Comparison of ENCODE assay signal across 14 mouse cellular contexts in the genomic region with DNA sequence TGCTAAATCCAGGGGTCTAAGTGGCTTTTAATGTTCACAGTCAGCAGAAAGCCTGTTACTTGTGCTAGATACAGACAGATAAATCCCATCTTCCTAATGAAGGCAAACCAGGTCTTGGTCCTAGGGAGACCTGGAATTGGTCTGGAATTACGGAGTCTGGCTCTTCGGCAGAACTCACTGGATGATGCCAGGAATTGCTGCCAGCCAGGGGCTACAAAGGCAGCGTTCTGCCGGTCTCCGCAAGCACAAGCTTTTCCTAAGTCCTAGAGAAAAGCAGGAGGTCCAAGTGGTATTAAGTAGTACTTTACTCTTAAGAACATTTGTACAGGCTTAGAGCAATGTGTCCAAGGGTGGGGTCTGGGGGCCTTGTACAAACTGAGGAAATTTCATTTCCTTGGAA. TPM values are rescaled to one million over a fixed set of nuclear protein-coding genes. Genes with fewer than 3 reads are reported as not detected.
A peak's percentile ranks its signal among the peaks of the same experiment; 100 is the strongest.
DNase-seq lines count a peak whose midpoint lies in the region; ATAC-seq lines count a peak whose summit lies in the region.
"Had no signal": no experiment of that assay in that cellular context is flagged by ENCODE, and none has a peak within 500 bp of the region (broad histone marks: within the 10 kb centered on the region; RNA-seq: fewer than 3 reads in every experiment).

No protein-coding gene starts in this region.

- no peaks in the 10 kb centered on the region for H3K27me3 ChIP-seq in heart, embryonic 13.5 days (replicated peaks)
- H3K27me3 ChIP-seq in embryonic facial prominence, embryonic 13.5 days = no peaks in the 10 kb centered on the region
- H3K27me3 ChIP-seq in limb, embryonic 12.5 days = no peaks in the 10 kb centered on the region

- no peak overlapping the region for H3K4me3 ChIP-seq in heart, embryonic 13.5 days
- no peak overlapping the region for H3K4me3 ChIP-seq in embryonic facial prominence, embryonic 13.5 days
- H3K4me3 ChIP-seq in limb, embryonic 12.5 days (replicated peaks) = no peak overlapping the region

- peaks cover 47% of the 10 kb centered on the region for H3K4me1 ChIP-seq in heart, embryonic 13.5 days
- peaks cover 77% of the 10 kb centered on the region for H3K4me1 ChIP-seq in embryonic facial prominence, embryonic 13.5 days
- H3K4me1 ChIP-seq in limb, embryonic 12.5 days (replicated peaks) = peaks cover 56% of the 10 kb centered on the region

- intact Hi-C loops in heart, postnatal 10 days (cut with DNase I) = no loop called here

- no peaks in the 10 kb centered on the region for H3K9me3 ChIP-seq in heart, embryonic 13.5 days
- H3K9me3 ChIP-seq in embryonic facial prominence, embryonic 13.5 days = no peaks in the 10 kb centered on the region
- H3K9me3 ChIP-seq in limb, embryonic 12.5 days = no peaks in the 10 kb centered on the region

- H3K27ac ChIP-seq in heart, embryonic 13.5 days (replicated peaks) = peak overlapping the region; percentile 6; the same call in 1 of the 2 replicates
- peak overlapping the region; percentile 75 for H3K27ac ChIP-seq in embryonic facial prominence, embryonic 13.5 days
- H3K27ac ChIP-seq in limb, embryonic 12.5 days = peak overlapping the region; percentile 77

- no peak overlapping the region for H3K9ac ChIP-seq in heart, embryonic 13.5 days
- no peak overlapping the region for H3K9ac ChIP-seq in embryonic facial prominence, embryonic 13.5 days
- H3K9ac ChIP-seq in limb, embryonic 12.5 days (replicated peaks) = no peak overlapping the region
- H3K9ac ChIP-seq: lung, embryonic 14.5 days had no signal

- no peaks in the 10 kb centered on the region for H3K36me3 ChIP-seq in heart, embryonic 13.5 days
- H3K36me3 ChIP-seq in embryonic facial prominence, embryonic 13.5 days = no peaks in the 10 kb centered on the region
- H3K36me3 ChIP-seq in limb, embryonic 12.5 days = peaks cover 5% of the 10 kb centered on the region; the same call in 1 of the 2 replicates

- ATAC-seq in heart, embryonic 13.5 days (ENCODE audit: extremely low read depth, insufficient number of reproducible peaks, low FRiP score, low TSS enrichment) = no peak
- no peak for ATAC-seq in embryonic facial prominence, embryonic 13.5 days (ENCODE audit: insufficient number of reproducible peaks, insufficient read depth, low FRiP score, low TSS enrichment, low read depth)
- ATAC-seq in limb, embryonic 12.5 days (ENCODE audit: insufficient number of reproducible peaks, insufficient read depth, low FRiP score, low TSS enrichment, low read depth) = no peak
- ATAC-seq: intestine, postnatal 0 days had no signal

- no peak for DNase-seq in heart, postnatal 10 days
- peak; percentile 36 for DNase-seq in brain, adult 2 months (ENCODE audit: low read depth, low spot score)
- DNase-seq in kidney, adult 18-20 months = no peak
- no peak for DNase-seq in frontal cortex, postnatal 10 days (ENCODE audit: low spot score in 2 of 2)
- DNase-seq in spleen, adult 12 weeks (ENCODE audit: low spot score) = no peak
- DNase-seq: gastrocnemius, postnatal 36 days; layer of hippocampus, adult 9-11 months; lung, embryonic 14.5 days; right cerebral cortex, postnatal 25 days; thymus, adult 2 months had no signal

- 82% methylated on average over 5 of the region's 5 CpGs for WGBS in heart, embryonic 13.5 days
- WGBS in embryonic facial prominence, embryonic 13.5 days = 65% methylated on average over 5 of the region's 5 CpGs
- 71% methylated on average over 5 of the region's 5 CpGs for whole genome bisulfite sequencing in limb, embryonic 12.5 days

- no peak overlapping the region for H3K4me2 ChIP-seq in heart, embryonic 13.5 days
- peak overlapping the region; percentile 9; the same call in 1 of the 2 replicates for H3K4me2 ChIP-seq in embryonic facial prominence, embryonic 13.5 days
- H3K4me2 ChIP-seq in limb, embryonic 12.5 days = no peak overlapping the region
- H3K4me2 ChIP-seq: lung, embryonic 14.5 days had no signal

RNA-seq across cellular contexts. Expression of a gene that starts 14.6 kb away (rescaled TPM):
- polyA plus RNA-seq in heart, embryonic 13.5 days (2015; fragmentation: Nextera tagmentation; extraction: Ambion mirVana) = 23.2 and 23.6 TPM in 2 replicates
- total RNA-seq in heart, postnatal 10 days (2021) = 10 to 100 TPM; 15.7 to 17.4 TPM
- polyA plus RNA-seq in embryonic facial prominence, embryonic 13.5 days (2015; fragmentation: Nextera tagmentation; extraction: Ambion mirVana) = 76.8 and 77.6 TPM in 2 replicates
- polyA plus RNA-seq in limb, embryonic 12.5 days (2016; fragmentation: Nextera tagmentation; extraction: Ambion mirVana) = 61.2 and 67.7 TPM in 2 replicates

RNA-seq across cellular contexts. Expression of a gene that starts 22.4 kb away (rescaled TPM):
- polyA plus RNA-seq in heart, embryonic 13.5 days (2015; fragmentation: Nextera tagmentation; extraction: Ambion mirVana) = 78.6 and 92.4 TPM in 2 replicates
- total RNA-seq in heart, postnatal 10 days (2021) = 10 to 100 TPM; 43.4 to 51.7 TPM
- 111 and 130 TPM in 2 replicates for polyA plus RNA-seq in embryonic facial prominence, embryonic 13.5 days (2015; fragmentation: Nextera tagmentation; extraction: Ambion mirVana)
- polyA plus RNA-seq in limb, embryonic 12.5 days (2016; fragmentation: Nextera tagmentation; extraction: Ambion mirVana) = 127 and 149 TPM in 2 replicates

Comparison
In these comparisons a context has a peak if more than half of its experiments do, and no peak if none do; other contexts are left out.
1. H3K27ac ChIP-seq: peak in every context shown above with its lines; median percentile 77 in limb, embryonic 12.5 days; 75 in embryonic facial prominence, embryonic 13.5 days; 6 in heart, embryonic 13.5 days.